Mouse (Mus musculus) testis, adult 10 weeks (tissue): ENCODE data around the gene Mst1. TPM values are rescaled to one million over a fixed set of nuclear protein-coding genes. Genes with fewer than 3 reads are reported as not detected.

Experiments used
- polyA plus RNA-seq: library from polyadenylated mRNA; stranded (reverse); fragments of 350-450 nt; fragmentation: Illumina TruSeq; extraction: RNeasy Lipid Tissue Mini Kit (QIAGEN cat#74804); gene quantifications from one replicate; pipeline ENCODE4 v1.2.3, GENCODE M21; 2014; ENCODE audit warnings: low read depth, low replicate concordance

The Mst1 gene
- polyA plus RNA-seq: not detected

GRCm38 (mm10) chr9:108080168-108080567, at the start of gene Mst1:
Gene Mst1 (plus strand): TSS chr9:108080436.

GRCm38 (mm10) chr9:108049016-108049455, 31.2 kb upstream of the Mst1 start, which contains the start of gene Gmppb:
Gene Gmppb (plus strand): TSS chr9:108049242.

GRCm38 (mm10) chr9:108052885-108053664, 27.2 kb upstream of the Mst1 start, which contains the start of gene Amigo3:
Gene Amigo3 (plus strand): TSS chr9:108053159.

GRCm38 (mm10) chr9:108082988-108083431, 2.8 kb downstream of the Mst1 start, which contains the start of gene Rnf123:
Gene Rnf123 (minus strand): TSS chr9:108083346.

GRCm38 (mm10) chr9:108094184-108094941, 14.1 kb downstream of the Mst1 start, which contains the start of gene Apeh:
Gene Apeh (minus strand): TSS chr9:108094606.

Other genes starting within 250 kb of the Mst1 start
- gene Rbm6, start 207.2 kb upstream of the Mst1 start, polyA plus RNA-seq: 130 TPM
- gene Mon1a, start 192.3 kb upstream of the Mst1 start, polyA plus RNA-seq: not detected
- gene Mst1r, start 173.6 kb upstream of the Mst1 start, polyA plus RNA-seq: 0.08 TPM
- gene Actl11, start 152.0 kb upstream of the Mst1 start, polyA plus RNA-seq: 69.0 TPM
- 0.48 TPM for gene Camkv, start 144.8 kb upstream of the Mst1 start, polyA plus RNA-seq
- 2.3 TPM for gene Traip, start 130.3 kb upstream of the Mst1 start, polyA plus RNA-seq
- gene Uba7, start 104.9 kb upstream of the Mst1 start, polyA plus RNA-seq: not detected
- gene Gm20661, start 97.4 kb upstream of the Mst1 start, polyA plus RNA-seq: not detected
- gene Inka1, start 94.6 kb upstream of the Mst1 start, polyA plus RNA-seq: not detected
- gene Cdhr4, start 87.9 kb upstream of the Mst1 start, polyA plus RNA-seq: 65.6 TPM
- gene Gm20662, start 84.1 kb upstream of the Mst1 start, polyA plus RNA-seq: 18.1 TPM
- 76.6 TPM for gene Ip6k1, start 77.9 kb upstream of the Mst1 start, polyA plus RNA-seq
- 1.0 TPM for gene Gmppb, start 31.2 kb upstream of the Mst1 start, polyA plus RNA-seq
- gene Amigo3, start 27.3 kb upstream of the Mst1 start, polyA plus RNA-seq: 0.10 TPM
- gene Rnf123, start 2.9 kb downstream of the Mst1 start, polyA plus RNA-seq: 1.8 TPM
- gene Apeh, start 14.2 kb downstream of the Mst1 start, polyA plus RNA-seq: 6.3 TPM
- 0.27 TPM for gene Bsn, start 109.9 kb downstream of the Mst1 start, polyA plus RNA-seq
- gene Dag1, start 183.5 kb downstream of the Mst1 start, polyA plus RNA-seq: 10.4 TPM
- gene Nicn1, start 210.0 kb downstream of the Mst1 start, polyA plus RNA-seq: 24.1 TPM
- gene Amt, start 216.4 kb downstream of the Mst1 start, polyA plus RNA-seq: 1.4 TPM
- 114 TPM for gene Rhoa, start 225.7 kb downstream of the Mst1 start, polyA plus RNA-seq
- 17.0 TPM for gene Tcta, start 225.7 kb downstream of the Mst1 start, polyA plus RNA-seq